Mouse (Mus musculus) olfactory bulb, adult 2 months (tissue): ENCODE data around the gene Cdh4.

Source experiments
- CTCF ChIP-seq: fragments of 200-500 bp; IDR thresholded peaks from 2 replicates; pipeline ENCODE4 v1.5.1; 2012; ENCODE audit warnings: low read depth, mild to moderate bottlenecking, low read length, moderate library complexity; ENCODE audit not compliant: insufficient read depth
- POLR2A ChIP-seq: fragments of 200-500 bp; IDR thresholded peaks from 2 replicates; pipeline ENCODE4 v1.6.1; 2012; ENCODE audit warnings: mild to moderate bottlenecking, low read depth, low read length, moderate library complexity; ENCODE audit not compliant: insufficient read depth

DNA sequence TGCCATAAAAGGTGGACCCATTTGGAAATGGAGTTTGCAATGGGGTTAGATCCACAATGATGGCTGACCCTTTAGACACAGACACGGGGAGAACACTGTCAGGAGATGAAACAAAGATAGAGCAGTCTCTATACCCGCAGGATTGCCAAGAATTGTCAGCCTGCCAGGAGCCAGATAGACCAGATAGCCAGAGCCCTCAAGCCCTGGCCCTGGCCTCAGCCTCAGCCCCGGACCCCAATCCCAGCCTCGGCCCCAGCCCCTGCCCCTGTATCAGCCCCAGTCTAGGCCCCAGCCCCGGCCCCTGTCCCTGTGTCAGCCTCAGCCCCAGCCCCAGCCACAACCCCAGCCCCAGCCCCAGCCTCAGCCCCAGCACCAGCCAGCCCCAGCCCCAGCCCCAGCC is 345.6 kb downstream of the Cdh4 start:
- TF ChIP-seq CTCF (no peak), POLR2A (no peak)
